11 mouse cellular contexts compared by ENCODE assay signal in the genomic region with DNA sequence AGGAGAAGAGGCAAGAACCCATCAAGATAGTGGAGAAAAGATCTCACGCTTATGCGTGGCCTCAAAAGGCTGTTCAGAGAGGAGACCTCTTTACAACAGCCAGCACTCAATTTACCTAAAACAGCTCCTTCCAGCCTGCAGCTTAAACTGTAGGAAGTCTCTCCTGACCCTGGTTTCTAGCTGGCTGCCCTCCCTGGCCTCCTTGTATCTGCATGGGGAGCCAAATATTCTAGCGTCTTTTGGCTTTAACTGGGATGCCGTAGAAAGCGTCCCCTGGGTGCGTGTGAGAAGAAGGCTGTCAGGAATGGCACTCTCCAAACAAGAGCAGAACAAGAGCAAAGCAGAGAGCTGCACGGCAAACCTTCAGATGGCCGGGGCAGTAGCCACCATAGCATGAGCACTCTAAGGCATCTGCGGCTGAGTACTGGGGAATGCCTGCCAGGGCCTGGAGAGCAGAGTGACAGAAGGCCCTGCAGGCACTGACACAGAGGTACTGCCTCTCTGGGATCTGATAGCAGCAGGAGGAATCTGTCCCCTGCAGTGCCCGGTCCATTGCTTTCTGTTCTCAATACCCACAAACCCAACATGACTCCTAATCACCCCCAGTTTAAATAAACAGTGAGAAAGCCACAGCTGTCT.
DNase-seq lines count a peak whose midpoint lies in the region; ATAC-seq and TF ChIP-seq lines count a peak whose summit lies in the region.
"Had no signal": no experiment of that assay in that cellular context is flagged by ENCODE, and none has a peak within 500 bp of the region (broad histone marks: within the 10 kb centered on the region; RNA-seq: fewer than 3 reads in every experiment).

No protein-coding gene starts in this region.

- H3K9me3 ChIP-seq in embryonic facial prominence, embryonic 10.5 days = no peaks in the 10 kb centered on the region
- H3K9me3 ChIP-seq in forebrain, postnatal 0 days (ENCODE audit: low read length) = no peaks in the 10 kb centered on the region
- no peaks in the 10 kb centered on the region for H3K9me3 ChIP-seq in limb, embryonic 10.5 days (replicated peaks)
- H3K9me3 ChIP-seq: limb, embryonic 15.5 days had no signal

- 49% methylated on average over 10 of the region's 10 CpGs for WGBS in embryonic facial prominence, embryonic 10.5 days
- WGBS in forebrain, postnatal 0 days = 35% methylated on average over 10 of the region's 10 CpGs
- WGBS in limb, embryonic 10.5 days = 58% methylated on average over 10 of the region's 10 CpGs

- ATAC-seq in forebrain, postnatal 0 days = peak; percentile 34; the same call in 1 of the 2 replicates

- no peak overlapping the region for H3K9ac ChIP-seq in forebrain, postnatal 0 days
- H3K9ac ChIP-seq: limb, embryonic 15.5 days had no signal

- TF ChIP-seq CTCF in forebrain, postnatal 0 days (IDR thresholded peaks at IDR 0.05; ENCODE audit: low read depth) = no peak

- H3K36me3 ChIP-seq in embryonic facial prominence, embryonic 10.5 days (replicated peaks) = peaks cover 20% of the 10 kb centered on the region
- no peaks in the 10 kb centered on the region for H3K36me3 ChIP-seq in forebrain, postnatal 0 days (ENCODE audit: insufficient read depth)
- peaks cover 21% of the 10 kb centered on the region for H3K36me3 ChIP-seq in limb, embryonic 10.5 days
- H3K36me3 ChIP-seq: limb, embryonic 15.5 days had no signal

- peak; percentile 20 for DNase-seq in kidney, adult 9 months
- no peak for DNase-seq in kidney, adult 18-20 months
- DNase-seq in embryonic facial prominence, embryonic 10.5 days (ENCODE audit: low spot score) = no peak
- DNase-seq in forebrain, postnatal 0 days = no peak
- no peak for DNase-seq in limb, embryonic 10.5 days (ENCODE audit: low spot score)
- DNase-seq in B cell, adult 2 months = no peak
- DNase-seq in frontal cortex, postnatal 10 days (ENCODE audit: low spot score in 2 of 2) = no peak
- no peak for DNase-seq in adrenal gland, adult 2 months
- DNase-seq: right cerebral cortex, postnatal 4 days had no signal

- H3K27ac ChIP-seq in embryonic facial prominence, embryonic 10.5 days (replicated peaks) = peak overlapping the region; percentile 60
- H3K27ac ChIP-seq in forebrain, postnatal 0 days (ENCODE audit: low read depth, low read length) = no peak overlapping the region
- H3K27ac ChIP-seq in limb, embryonic 10.5 days = peak overlapping the region; percentile 71
- H3K27ac ChIP-seq: limb, embryonic 15.5 days had no signal

- no peaks in the 10 kb centered on the region for H3K27me3 ChIP-seq in embryonic facial prominence, embryonic 10.5 days (replicated peaks; ENCODE audit: low read depth, poor library complexity, severe bottlenecking)
- no peaks in the 10 kb centered on the region for H3K27me3 ChIP-seq in forebrain, postnatal 0 days (ENCODE audit: insufficient read depth, low read length)
- no peaks in the 10 kb centered on the region for H3K27me3 ChIP-seq in limb, embryonic 10.5 days (ENCODE audit: low read depth, poor library complexity, severe bottlenecking)
- H3K27me3 ChIP-seq: limb, embryonic 15.5 days had no signal

- peaks cover 54% of the 10 kb centered on the region for H3K4me1 ChIP-seq in embryonic facial prominence, embryonic 10.5 days
- peaks cover 7% of the 10 kb centered on the region for H3K4me1 ChIP-seq in forebrain, postnatal 0 days (ENCODE audit: insufficient read depth)
- H3K4me1 ChIP-seq in limb, embryonic 10.5 days = peaks cover 56% of the 10 kb centered on the region

- no peak overlapping the region for H3K4me2 ChIP-seq in forebrain, postnatal 0 days (ENCODE audit: low read depth)
- H3K4me2 ChIP-seq: limb, embryonic 15.5 days had no signal

- H3K4me3 ChIP-seq in embryonic facial prominence, embryonic 10.5 days = no peak overlapping the region
- no peak overlapping the region for H3K4me3 ChIP-seq in forebrain, postnatal 0 days (ENCODE audit: low read depth, low read length)
- no peak overlapping the region for H3K4me3 ChIP-seq in limb, embryonic 10.5 days
- H3K4me3 ChIP-seq: limb, embryonic 15.5 days; myocyte had no signal
